Mouse (Mus musculus): ENCODE results near the gene 1700067K01Rik. TPM values are rescaled to one million over a fixed set of nuclear protein-coding genes. Genes with fewer than 3 reads are reported as not detected.

1700067K01Rik gene
- total RNA-seq, 2 experiments from 2014 or later, result not detected

DNA sequence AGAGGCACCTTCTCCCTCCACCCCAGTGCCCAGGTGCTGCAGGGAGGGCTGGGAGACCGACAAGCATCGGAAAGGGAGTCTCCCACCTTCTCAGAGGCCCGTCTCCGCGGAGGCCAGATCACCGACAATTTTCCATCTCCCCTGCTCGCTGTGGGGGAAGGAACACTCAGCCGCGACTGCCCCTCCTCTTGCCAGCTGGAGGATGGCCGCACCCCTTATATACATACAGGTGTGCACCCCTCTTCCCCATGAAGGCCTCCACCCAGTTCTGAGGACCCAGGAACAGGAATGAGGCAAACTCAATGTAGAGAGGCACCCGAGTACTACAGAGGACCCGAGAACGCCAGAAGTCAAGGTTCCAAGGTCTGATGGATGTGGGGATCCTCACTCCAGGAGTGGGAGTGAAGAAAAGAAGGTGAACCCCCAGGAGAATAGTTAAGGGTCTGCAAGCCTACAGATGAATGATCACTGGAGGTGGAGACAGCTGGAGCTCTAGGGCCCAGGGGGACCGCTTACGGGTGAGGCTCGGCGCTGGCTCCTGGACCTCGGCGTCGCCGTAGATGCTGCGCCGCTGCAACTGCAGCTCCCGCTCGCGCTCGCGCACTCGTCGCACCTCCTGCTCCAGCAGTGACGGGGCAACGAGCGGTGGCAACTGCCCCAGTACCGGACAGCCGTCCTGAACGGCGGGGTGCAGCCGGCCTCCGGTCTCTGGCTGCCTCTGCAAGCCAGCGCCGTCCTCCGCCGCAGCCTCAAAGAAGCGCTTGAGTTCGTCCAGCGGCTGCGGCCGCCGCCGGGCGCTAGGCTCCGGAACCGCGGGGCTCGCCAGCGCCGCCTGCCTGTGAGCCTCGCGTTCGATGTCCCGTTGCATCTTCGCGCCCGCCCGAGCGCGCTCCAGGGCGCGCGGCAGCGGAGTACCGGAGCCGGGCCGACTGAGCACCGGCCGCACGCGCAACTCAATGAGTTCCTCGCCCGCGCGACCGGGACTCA, 9.6 kb downstream of the 1700067K01Rik start:
- peak; percentile 80 for ATAC-seq (ENCODE audit: poor library complexity, severe bottlenecking)

DNA sequence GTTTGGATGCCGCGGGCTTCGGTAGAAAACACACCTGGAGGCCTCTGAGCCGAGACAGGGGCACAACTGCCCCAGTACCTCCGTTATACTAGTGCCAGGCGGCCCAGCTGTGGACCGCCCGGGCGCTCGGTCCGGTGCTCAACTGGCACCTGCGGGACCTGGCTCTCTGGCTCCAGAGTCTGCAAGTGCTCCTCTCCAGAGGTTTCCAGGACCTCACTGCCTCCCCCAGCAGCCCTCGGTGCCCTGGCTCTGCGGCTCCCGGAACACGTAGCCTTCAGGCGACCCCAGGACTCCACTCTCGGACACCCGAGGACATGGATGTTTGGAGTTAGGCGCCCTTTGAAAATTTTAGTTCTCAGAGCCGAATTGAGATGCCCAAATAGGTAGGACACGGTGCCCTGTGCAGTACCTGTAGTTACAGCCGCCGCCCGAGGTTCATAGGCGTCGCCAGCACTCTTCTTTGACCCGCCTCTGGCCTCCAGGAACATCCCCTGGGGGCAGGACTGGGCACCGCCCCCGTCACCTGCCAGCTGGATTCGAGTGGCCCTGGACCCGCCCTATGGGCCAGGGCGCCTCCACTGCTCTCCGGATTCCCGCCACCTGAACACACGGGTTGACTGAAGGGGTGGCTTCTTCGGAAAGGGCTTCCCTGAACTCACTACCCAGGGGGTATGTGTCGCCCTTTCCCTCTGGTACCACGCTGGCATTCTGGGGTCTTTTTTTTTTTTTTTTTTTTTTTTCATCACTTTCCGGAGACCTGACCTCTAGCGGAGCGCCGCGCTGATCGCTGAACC, 10.6 kb downstream of the 1700067K01Rik start, which contains the start of gene 2210011C24Rik:
2210011C24Rik (minus strand) TSS at position 467 of the 794 bp plus-strand sequence.
- 0 out of 2 replicates have a peak, but pooled peaks have one; percentile 26 for ATAC-seq (ENCODE audit: poor library complexity, severe bottlenecking)

DNA sequence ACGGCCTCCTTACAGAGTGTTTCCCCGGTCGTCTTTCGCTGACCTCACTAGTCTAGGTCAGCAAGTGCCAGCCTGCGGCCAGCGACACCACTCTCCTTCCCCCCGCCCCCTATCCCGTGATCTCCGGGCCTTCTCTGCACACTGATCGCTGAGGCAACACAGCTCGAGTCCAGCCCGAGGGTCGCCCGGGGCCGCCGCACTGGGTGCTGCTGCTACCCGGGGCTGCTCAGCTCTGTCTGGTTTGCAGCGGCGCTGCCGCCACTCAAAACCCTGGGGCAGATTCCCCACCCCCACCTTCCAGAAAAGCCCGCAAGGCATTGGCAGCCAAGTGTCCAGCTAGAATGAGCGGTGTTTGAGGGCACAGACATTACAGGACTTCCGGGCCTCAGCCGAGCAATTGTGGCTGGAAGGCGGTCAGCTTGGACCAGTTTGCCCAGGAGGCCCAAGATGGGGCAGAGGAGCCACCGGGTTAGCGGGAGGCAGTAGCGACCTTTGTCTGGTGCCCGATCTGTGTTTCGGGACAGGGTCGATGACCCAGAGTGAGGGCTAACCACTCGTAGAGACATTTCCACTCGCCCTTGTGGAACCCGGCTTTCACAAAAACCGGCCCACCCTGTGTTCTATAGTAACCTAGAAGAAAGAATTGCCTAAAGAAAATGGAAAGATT, 11.3 kb downstream of the 1700067K01Rik start:
- ATAC-seq (ENCODE audit: poor library complexity, severe bottlenecking), result no peak

DNA sequence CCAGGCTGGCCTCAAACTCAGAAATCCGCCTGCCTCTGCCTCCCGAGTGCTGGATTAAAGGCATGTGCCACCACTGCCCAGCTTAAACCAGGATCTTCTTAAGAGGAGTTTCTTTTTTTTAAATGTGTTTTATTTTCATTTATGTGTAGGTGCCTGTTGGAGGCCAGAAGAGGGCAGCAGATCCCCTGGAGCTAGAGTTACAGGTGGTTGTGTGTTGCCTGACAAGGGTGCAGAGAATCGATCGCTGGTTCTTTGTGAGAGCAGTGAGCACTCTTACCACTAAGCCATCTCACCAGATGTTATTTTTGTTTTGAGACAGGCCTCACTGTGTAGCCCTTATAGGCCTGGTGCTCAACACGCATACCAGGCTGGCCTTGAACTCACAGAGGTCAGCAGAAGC, 14.5 kb downstream of the 1700067K01Rik start:
- no peak for ATAC-seq (ENCODE audit: poor library complexity, severe bottlenecking)

DNA sequence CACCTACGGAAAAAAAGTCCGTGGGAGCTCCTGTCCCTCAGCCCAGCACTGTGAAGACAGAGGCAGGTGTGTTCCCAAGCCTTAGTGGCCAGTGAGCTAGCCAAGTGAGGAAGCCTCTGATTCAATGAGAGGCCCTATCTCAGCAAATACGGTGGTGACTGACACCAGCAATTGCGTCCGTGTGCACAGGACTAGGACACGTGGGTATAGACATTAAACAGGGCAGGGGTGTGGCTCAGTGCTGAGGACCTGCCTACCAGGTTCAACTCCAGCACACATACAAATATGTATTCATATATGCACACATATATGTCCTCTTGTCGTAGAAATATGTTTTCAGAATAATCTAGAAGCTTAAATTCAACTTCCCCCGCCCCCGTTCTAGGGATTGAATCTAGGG, 18.4 kb downstream of the 1700067K01Rik start:
- no peak for ATAC-seq (ENCODE audit: poor library complexity, severe bottlenecking)

DNA sequence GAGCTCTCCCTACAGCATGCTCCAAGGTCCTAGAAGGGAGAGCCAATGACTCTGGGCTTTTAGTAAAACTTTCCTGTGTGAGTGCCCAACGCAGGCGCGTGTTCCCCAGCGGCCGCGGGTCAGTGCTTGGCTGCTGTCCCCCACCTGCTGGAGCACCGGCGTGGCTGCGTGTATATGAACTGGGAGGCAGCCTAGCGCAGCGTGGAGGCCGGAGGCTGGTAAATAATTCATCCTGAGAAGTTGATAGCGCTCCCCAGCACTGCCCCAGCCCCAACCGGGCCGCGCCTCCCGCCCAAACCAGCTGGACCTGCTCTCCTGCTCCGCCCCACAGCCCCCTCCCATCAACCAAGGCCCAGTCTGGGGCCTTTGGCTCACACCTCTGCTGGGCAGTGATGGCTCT, 19.8 kb downstream of the 1700067K01Rik start, which contains the start of gene Palm3:
Palm3 (plus strand) TSS at position 376 of the 400 bp plus-strand sequence.
- no peak for ATAC-seq (ENCODE audit: poor library complexity, severe bottlenecking)

DNA sequence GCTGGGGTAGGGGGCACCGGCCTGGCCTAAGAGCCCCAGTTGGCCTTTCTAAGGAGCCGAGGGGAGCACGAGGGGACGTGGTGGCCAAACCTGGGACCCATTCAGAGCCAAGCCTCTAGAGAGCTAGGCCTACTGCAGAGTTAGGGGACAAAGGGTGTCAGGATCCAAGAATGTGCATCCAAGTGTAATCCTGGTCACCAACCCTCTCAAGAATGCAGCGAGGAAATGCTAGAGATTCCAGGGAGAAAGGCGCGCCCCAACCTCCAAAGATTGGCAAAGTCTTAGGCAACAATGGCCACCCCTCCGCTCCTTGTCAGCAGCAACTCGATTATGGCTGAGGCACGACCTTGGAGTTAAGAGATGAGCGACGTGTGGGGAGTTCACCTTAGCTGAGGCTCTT, 20.3 kb downstream of the 1700067K01Rik start:
- ATAC-seq (ENCODE audit: poor library complexity, severe bottlenecking), result no peak

DNA sequence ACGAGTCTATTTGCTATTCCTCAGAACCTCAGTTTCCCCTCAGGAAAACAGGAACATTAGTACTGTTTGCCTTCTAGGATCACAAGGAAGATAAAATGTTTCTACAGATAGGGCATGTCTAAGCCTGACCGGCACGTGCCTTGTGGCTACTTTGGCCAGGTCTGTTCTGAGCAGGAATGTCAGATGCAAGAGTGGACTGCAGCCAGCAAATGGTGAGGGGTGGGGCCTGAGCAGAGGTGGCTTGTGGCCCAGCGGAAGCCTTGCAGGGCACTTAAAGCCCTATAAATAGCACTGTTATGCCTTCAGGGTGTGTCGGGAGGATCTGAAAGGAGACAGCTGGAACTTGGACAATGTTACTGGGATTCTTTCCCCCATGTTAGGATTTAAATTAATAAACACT, 21.8 kb downstream of the 1700067K01Rik start:
- ATAC-seq (ENCODE audit: poor library complexity, severe bottlenecking), result no peak

DNA sequence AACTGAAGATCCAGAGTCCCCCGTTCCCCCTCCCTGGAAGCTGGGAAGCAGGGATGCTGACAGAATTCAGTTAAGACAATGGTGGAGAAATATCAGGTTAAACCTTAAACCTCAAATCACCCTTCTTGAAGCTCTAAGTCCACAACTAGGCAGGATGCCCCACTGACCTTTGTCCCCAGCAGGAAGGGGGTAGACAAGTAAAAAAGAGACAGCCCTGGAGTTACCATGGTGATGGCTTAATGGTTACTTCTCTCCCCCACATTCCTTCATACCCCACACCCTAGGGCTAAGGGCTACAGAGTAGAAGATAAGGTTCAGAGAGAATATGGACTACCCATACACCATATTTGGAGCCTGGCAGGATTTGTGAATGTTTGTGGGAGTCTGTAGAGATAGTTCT, 22.3 kb downstream of the 1700067K01Rik start:
- no peak for ATAC-seq (ENCODE audit: poor library complexity, severe bottlenecking)

DNA sequence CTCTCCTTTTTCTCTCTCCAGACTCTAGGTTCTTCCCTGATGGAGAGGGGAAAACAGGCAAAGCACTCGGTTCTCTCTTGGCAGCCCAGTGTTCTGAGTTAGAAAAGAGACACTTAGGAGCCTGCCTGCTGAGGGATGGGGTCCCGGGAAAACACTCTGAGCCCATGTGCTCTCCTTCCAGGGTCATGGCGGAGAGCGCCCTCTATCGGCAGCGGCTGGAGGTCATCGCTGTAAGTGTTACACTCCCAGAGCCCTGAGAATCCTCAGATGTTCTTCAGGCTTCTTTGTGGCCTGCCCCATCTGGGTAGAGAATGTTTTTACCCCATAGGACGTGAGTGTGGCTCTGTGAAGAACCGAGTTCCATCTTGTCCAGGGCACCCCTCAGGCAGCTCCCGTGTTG, 22.9 kb downstream of the 1700067K01Rik start:
- ATAC-seq (ENCODE audit: poor library complexity, severe bottlenecking), result peak; percentile 53; the same call in 1 of the 2 replicates

DNA sequence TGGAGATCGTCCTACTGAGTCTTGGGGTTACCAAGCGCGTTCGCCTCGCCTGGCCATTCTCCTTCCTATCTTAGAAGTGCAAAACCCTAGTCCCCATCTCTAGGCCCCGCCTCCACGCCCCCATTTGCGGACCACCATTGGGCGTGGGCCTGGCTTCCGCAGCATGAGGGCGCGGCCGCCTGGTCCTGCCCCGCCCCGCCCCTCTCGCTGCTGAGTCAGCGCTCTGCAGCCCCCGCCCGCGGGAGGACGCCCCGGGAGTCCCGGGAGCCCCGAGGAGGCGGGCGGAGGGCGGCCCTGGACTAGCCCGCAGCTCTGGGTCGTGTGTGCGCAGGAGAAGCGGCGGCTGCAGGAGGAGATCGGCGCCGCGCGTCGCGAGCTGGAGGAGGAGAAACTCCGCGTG, 24.6 kb downstream of the 1700067K01Rik start:
- peak; percentile 68 for ATAC-seq (ENCODE audit: poor library complexity, severe bottlenecking)

DNA sequence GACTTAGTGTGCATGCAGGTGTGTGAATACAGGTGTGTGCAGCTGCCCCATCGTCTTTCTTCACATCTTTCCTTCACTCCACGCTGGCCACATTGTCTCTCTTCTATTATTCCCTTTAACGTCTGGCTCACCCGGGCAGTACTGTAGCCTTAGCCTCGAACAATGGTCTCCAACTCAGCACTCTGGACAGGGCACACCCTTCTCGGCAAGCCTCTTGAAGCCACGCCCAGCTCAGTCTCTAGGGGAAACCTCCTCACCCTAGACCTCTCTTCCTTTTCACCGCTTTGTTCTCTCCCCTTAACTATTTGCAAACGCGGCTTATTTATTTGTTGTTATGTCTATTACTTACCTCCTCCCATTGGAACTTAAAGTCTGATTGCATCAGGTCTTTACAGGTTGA, 26.1 kb downstream of the 1700067K01Rik start:
- ATAC-seq (ENCODE audit: poor library complexity, severe bottlenecking), result no peak

DNA sequence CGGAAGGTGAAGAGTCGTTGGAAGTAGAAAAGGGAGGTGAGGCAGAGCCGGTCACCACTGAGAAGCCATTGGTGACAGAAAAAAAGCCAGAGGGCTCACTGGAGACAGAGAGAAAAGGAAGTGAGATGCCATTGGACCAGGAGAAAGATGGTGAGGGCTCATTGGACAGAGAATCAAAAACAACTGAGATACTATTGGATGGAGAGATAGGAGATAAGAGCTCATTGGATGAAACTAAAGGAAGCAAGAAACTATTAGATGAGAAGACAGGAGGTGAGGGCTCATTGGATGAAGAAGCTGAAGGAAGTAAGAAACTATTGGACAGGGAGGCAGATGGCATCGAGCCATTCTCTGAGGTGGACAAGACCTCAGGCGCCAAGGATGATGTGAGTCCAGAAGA, 28.0 kb downstream of the 1700067K01Rik start:
- ATAC-seq (ENCODE audit: poor library complexity, severe bottlenecking), result no peak

DNA sequence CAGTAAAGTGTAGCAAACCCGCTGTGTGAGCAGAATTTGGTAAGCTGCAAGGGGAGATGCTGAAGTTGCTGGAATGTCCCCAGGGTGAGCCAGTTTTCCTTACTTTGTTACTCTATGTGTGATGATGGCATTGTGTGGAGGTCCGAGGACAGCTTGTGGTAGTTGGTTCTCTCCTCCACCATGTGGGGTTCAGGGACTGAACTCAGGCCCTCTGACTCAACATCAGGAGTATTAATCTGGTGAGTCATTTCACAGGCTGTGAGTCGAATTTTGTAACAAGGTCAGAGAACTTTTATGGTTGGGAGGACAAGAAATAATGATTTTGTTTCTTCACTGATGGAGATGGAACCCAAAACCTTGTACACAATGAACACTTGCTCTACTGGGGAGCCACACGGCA, 31.5 kb downstream of the 1700067K01Rik start:
- no peak for ATAC-seq (ENCODE audit: poor library complexity, severe bottlenecking)

DNA sequence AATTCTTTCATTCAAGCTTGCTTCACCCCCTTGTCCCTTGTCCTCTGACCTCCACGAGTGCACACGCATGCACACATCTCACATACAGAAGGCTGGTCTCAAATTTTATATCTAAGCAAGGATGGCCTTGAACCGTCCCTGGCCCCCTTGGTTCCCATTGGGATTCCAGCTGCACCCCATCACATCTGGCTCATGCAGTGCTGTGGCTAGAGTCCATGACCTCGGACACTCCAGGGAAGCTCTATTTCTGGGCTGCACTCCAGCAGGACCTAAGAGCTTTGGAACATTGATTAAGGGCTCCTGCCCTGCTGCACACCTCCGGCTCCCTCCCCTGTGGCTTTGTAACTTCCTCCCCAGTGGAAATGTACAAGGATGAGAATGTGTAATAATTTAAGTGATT, 36.7 kb downstream of the 1700067K01Rik start:
- ATAC-seq (ENCODE audit: poor library complexity, severe bottlenecking), result no peak

DNA sequence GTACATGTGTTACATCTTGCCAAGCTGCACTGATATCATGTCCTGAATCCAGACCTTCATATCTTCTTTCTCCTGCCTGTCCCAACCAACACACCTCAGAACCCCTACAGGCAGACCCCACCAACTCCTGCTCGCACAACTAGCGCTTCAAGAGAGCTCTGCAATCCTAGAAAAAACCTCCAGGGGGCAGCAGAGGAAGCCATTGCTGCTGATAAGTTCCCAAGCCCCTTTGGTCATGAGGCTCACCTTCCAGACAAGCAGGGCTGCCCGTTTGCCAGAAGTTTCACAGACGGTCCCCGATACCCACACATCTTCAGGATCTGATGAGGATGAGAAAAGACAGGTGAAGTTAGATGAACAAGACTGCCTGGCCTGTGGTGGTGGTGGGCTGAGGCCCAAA, 37.7 kb downstream of the 1700067K01Rik start:
- ATAC-seq (ENCODE audit: poor library complexity, severe bottlenecking), result peak; percentile 64

DNA sequence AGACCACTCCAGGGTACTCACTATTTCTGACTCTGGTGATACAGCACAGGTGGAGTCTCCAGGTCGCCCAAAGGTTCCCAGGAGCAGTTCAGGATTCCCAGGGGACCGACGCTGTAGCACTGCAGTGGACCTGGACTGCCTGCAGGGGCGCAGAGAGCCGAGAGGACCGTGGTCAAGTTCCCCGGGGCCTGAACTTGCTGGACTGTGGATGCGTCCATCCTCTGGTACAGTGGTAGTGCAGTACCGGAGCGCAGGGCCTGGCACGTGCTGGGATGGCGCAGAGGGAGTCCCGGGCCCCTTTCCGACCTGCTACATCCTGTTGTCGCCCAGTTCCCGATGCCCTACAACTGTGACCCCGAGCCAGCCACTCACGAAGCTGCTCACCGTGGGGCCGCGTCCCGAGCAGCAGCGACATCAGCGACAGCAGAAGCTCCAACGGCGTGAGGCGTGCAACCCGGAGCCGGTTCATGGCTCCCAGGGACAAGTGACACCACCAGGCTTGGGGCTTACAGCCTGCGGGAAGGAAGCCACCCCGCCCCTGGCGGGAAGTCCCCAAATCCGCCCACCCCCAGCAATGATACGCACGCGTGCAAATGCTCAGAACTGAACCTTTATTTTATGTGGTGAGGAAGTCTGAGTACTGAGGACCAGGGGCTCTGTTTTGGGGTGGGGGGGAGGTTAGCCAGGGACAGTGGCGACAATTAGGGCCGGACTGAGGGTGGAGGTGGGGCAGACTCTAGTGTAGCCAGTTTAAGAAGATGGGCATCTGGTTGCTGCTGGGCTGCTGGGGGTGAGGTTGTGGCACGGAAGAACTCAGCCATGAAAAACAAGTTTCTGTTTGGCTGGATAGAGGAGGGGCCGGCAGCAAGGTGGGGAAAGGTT, 41.0 kb downstream of the 1700067K01Rik start, which contains the start of gene Il27ra:
Il27ra (minus strand) TSS at position 524 of the 882 bp plus-strand sequence.
- ATAC-seq (ENCODE audit: poor library complexity, severe bottlenecking), result peak; percentile 89

DNA sequence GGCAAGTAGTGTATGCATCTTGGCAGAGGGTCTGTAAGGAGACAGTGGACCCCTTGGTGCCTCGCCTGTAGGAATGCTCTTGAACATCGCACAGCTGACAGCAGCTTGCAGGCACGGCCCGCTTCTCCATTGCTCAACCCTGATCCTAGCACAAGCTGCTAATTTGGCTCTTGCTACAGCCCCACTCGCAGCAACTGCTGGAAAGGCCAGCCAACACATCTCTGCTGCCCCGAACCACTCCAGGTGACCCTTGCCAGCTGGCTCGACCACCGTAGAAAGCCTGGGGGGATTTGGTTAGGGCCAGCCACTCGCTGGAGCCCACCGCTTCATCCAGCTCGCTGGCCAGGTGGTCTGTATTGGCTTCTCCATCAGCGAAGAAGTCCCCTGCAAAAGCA, 41.6 kb downstream of the 1700067K01Rik start:
- ATAC-seq (ENCODE audit: poor library complexity, severe bottlenecking), result no peak

DNA sequence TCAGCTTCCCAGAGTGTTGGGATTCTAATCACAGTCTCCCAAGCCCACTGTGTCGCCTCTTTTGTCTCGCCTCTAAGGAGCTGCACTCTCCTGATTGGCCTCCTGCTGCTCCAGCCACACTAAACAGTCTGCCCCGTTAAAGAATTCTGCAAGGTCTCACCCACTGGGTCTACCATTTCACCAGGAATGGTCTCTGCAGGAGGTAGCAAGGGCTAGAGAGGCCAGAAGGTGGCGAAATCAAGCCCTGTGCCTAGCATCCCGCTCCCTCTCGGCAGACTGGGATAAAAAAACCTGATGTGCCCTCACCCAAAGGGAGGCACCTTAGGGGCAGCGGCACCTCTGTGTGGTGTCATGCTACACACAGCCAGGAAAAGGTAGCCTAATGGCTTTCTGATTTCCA, 42.8 kb downstream of the 1700067K01Rik start:
- no peak for ATAC-seq (ENCODE audit: poor library complexity, severe bottlenecking)

DNA sequence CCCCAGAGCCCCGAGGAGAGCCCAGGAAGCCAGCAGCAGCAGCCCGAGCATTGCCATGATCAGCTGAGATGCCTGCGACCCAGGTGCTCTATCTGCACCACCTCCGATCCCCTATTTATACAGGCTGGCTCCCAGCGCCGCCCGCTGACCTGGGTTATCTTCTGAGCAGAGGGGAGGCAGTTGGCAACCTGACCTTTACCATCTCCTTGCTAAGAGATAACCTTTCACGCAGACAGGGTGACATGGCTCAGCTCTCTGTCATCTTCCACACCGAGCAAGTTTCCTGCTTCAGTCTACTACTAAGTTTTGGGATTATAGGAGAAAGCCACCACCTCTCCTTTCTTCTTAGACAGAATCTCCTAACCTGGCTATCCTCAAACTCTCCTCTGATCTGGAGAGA, 43.6 kb downstream of the 1700067K01Rik start, which contains the start of gene Rln3:
Rln3 (minus strand) TSS at position 101 of the 400 bp plus-strand sequence.
- ATAC-seq (ENCODE audit: poor library complexity, severe bottlenecking), result no peak

All from megakaryocyte, adult 5-6 weeks (primary cell).